Comparison of ENCODE assay signal across 9 mouse cellular contexts in the genomic region with DNA sequence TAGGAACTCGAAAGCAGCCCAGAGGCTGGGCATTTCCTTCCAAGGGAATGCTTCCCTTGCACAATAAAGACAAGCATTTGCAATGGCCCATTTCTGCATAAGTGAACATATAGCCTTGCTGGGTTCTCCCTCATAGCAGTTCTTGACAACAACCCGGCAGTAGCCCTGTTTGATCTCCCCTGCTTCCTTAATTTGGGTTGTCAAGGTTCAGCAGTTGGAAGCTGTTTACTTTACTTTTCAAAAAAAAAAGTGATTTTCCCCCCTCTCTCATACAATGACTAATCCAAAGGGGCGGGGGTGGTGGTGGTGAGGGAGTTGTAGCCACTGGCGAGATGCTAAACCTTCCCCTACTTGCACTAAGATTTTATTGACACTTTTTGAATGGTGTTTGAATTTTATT. TPM values are rescaled to one million over a fixed set of nuclear protein-coding genes. Genes with fewer than 3 reads are reported as not detected.
A peak's percentile ranks its signal among the peaks of the same experiment; 100 is the strongest.
DNase-seq lines count a peak whose midpoint lies in the region; ATAC-seq and TF ChIP-seq lines count a peak whose summit lies in the region.
"Had no signal": no experiment of that assay in that cellular context is flagged by ENCODE, and none has a peak within 500 bp of the region (broad histone marks: within the 10 kb centered on the region; RNA-seq: fewer than 3 reads in every experiment).

No protein-coding gene starts in this region.

- no peak for TF ChIP-seq EP300 in heart, postnatal 0 days (IDR thresholded peaks at IDR 0.05; ENCODE audit: low read depth)

- H3K27me3 ChIP-seq in heart, postnatal 0 days (ENCODE audit: control insufficient read depth, insufficient read depth, low read length) = no peaks in the 10 kb centered on the region
- H3K27me3 ChIP-seq in forebrain, embryonic 15.5 days = no peaks in the 10 kb centered on the region
- no peaks in the 10 kb centered on the region for H3K27me3 ChIP-seq in midbrain, embryonic 13.5 days
- no peaks in the 10 kb centered on the region for H3K27me3 ChIP-seq in cerebellum, adult 2 months (ENCODE audit: control insufficient read depth, insufficient read depth, low read length)

- no peaks in the 10 kb centered on the region for H3K9me3 ChIP-seq in heart, postnatal 0 days (replicated peaks; ENCODE audit: control insufficient read depth, low read length)
- no peaks in the 10 kb centered on the region for H3K9me3 ChIP-seq in forebrain, embryonic 15.5 days
- H3K9me3 ChIP-seq in midbrain, embryonic 13.5 days = no peaks in the 10 kb centered on the region

- no peak for DNase-seq in heart, postnatal 0 days (ENCODE audit: low spot score)
- no peak for DNase-seq in heart, postnatal 4 days
- peak; percentile 13 for DNase-seq in Muller cell, postnatal 12 days (ENCODE audit: inconsistent ontology term)
- DNase-seq in layer of hippocampus, adult 11-12 months (ENCODE audit: low spot score) = no peak
- no peak for DNase-seq in cerebellum, adult 2 months
- DNase-seq: heart, postnatal 10 days had no signal

- no peaks in the 10 kb centered on the region for H3K4me1 ChIP-seq in heart, postnatal 0 days (ENCODE audit: control insufficient read depth, insufficient read depth)
- H3K4me1 ChIP-seq in forebrain, embryonic 15.5 days = peaks cover 24% of the 10 kb centered on the region
- H3K4me1 ChIP-seq in midbrain, embryonic 13.5 days (replicated peaks) = peaks cover 36% of the 10 kb centered on the region
- H3K4me1 ChIP-seq in cerebellum, adult 2 months (ENCODE audit: control insufficient read depth, insufficient read depth, low read length) = no peaks in the 10 kb centered on the region

- no peak for TF ChIP-seq CTCF in heart, postnatal 0 days (IDR thresholded peaks at IDR 0.05; ENCODE audit: low read depth)
- no peak for TF ChIP-seq CTCF in cerebellum, adult 2 months (IDR thresholded peaks at IDR 0.05; ENCODE audit: borderline replicate concordance, insufficient read depth, low read depth, low read length)

- H3K4me2 ChIP-seq in heart, postnatal 0 days (ENCODE audit: low read depth, low read length) = peak overlapping the region; percentile 93; the same call in 1 of the 2 replicates
- H3K4me2 ChIP-seq in forebrain, embryonic 15.5 days (replicated peaks) = peak overlapping the region; percentile 98
- peak overlapping the region; percentile 100 for H3K4me2 ChIP-seq in midbrain, embryonic 13.5 days (replicated peaks)

- H3K9ac ChIP-seq in heart, postnatal 0 days (replicated peaks; ENCODE audit: low read depth, low read length) = no peak overlapping the region
- 0 out of 2 replicates have a peak overlapping the region, but pooled peaks have one; percentile 98 for H3K9ac ChIP-seq in forebrain, embryonic 15.5 days (replicated peaks)
- H3K9ac ChIP-seq in midbrain, embryonic 13.5 days (replicated peaks) = no peak overlapping the region

- TF ChIP-seq POLR2A in cerebellum, adult 2 months (IDR thresholded peaks at IDR 0.05; ENCODE audit: borderline replicate concordance, insufficient read depth, low read length) = no peak

- WGBS in heart, postnatal 0 days = 67% methylated on average over 4 of the region's 4 CpGs
- 29% methylated on average over 4 of the region's 4 CpGs for WGBS in forebrain, embryonic 15.5 days
- WGBS in midbrain, embryonic 13.5 days = 8% methylated on average over 4 of the region's 4 CpGs
- 95% methylated on average over 4 of the region's 4 CpGs for whole genome bisulfite sequencing in cerebellum, adult 2 months

- 0 out of 2 replicates have a peak, but pooled peaks cover 6% of the 10 kb centered on the region for H3K36me3 ChIP-seq in heart, postnatal 0 days (replicated peaks; ENCODE audit: control insufficient read depth, insufficient read depth, low read length)
- no peaks in the 10 kb centered on the region for H3K36me3 ChIP-seq in forebrain, embryonic 15.5 days
- H3K36me3 ChIP-seq in midbrain, embryonic 13.5 days = no peaks in the 10 kb centered on the region

- peak overlapping the region; percentile 72; the same call in 1 of the 2 replicates for H3K4me3 ChIP-seq in heart, postnatal 0 days (ENCODE audit: low read depth, low read length)
- H3K4me3 ChIP-seq in forebrain, embryonic 15.5 days = peak overlapping the region; percentile 62; the same call in 1 of the 2 replicates
- peak overlapping the region; percentile 78; the same call in 1 of the 2 replicates for H3K4me3 ChIP-seq in midbrain, embryonic 13.5 days (replicated peaks)
- no peak overlapping the region for H3K4me3 ChIP-seq in cerebellum, adult 2 months (replicated peaks; ENCODE audit: insufficient read depth, low read depth, low read length)

- peak overlapping the region; percentile 44; the same call in 1 of the 2 replicates for H3K27ac ChIP-seq in heart, postnatal 0 days (ENCODE audit: low read depth)
- peak overlapping the region; percentile 100; the same call in 1 of the 2 replicates for H3K27ac ChIP-seq in forebrain, embryonic 15.5 days (replicated peaks)
- H3K27ac ChIP-seq in midbrain, embryonic 13.5 days = no peak overlapping the region
- no peak overlapping the region for H3K27ac ChIP-seq in cerebellum, adult 2 months (ENCODE audit: insufficient read depth, low read length)

- ATAC-seq in heart, postnatal 0 days (ENCODE audit: insufficient read depth, low read depth) = no peak
- no peak for ATAC-seq in forebrain, embryonic 15.5 days (replicated peaks)
- ATAC-seq in midbrain, embryonic 13.5 days = no peak
- ATAC-seq in frontal cortex, adult (ENCODE audit: low TSS enrichment) = no peak

RNA-seq across cellular contexts. Expression of a gene that starts 3.5 kb away (rescaled TPM):
- 88.1 and 96.1 TPM in 2 replicates for total RNA-seq in heart, postnatal 0 days (2014; rRNA removed; ENCODE audit: low replicate concordance)
- polyA plus RNA-seq in heart, postnatal 0 days (2015; fragmentation: Nextera tagmentation; extraction: Ambion mirVana) = 39.5 and 40.7 TPM in 2 replicates
- total RNA-seq in heart, postnatal 4 days (2021) = 10 to 100 TPM; 66.1 to 67.0 TPM
- 102 and 111 TPM in 2 replicates for polyA plus RNA-seq in forebrain, embryonic 15.5 days (2015; fragmentation: Nextera tagmentation; extraction: Ambion mirVana)
- polyA plus RNA-seq in midbrain, embryonic 13.5 days (2015; fragmentation: Nextera tagmentation; extraction: Ambion mirVana) = 68.3 and 70.4 TPM in 2 replicates
- polyA plus RNA-seq in cerebellum, adult 2 months (2012; rRNA removed) = 21.0 and 22.0 TPM in 2 replicates

Comparison
In these comparisons a context has a peak if more than half of its experiments do, and no peak if none do; other contexts are left out.
1. H3K27ac ChIP-seq: peak in heart, postnatal 0 days (single experiment) and forebrain, embryonic 15.5 days (single experiment); none in midbrain, embryonic 13.5 days (single experiment) and cerebellum, adult 2 months (single experiment).
2. Peak in every context shown above with its lines, with median percentiles within 50 percentile points of each other: H3K4me2 ChIP-seq.